Mouse (Mus musculus) myocyte (in vitro differentiated cells): Measurements from ENCODE around the gene Tenm4. TPM values are rescaled to one million over a fixed set of nuclear protein-coding genes. Genes with fewer than 3 reads are reported as not detected.
A peak's percentile ranks its signal among the peaks of the same experiment; 100 is the strongest.

ENCODE experiments used
- H3K27me3 ChIP-seq: one replicate; pipeline ENCODE4 v1.6.1; 2011; ENCODE audit not compliant: control insufficient read depth, insufficient read depth, insufficient read length
- H3K36me3 ChIP-seq: one replicate; pipeline ENCODE4 v1.6.1; 2011; ENCODE audit not compliant: control insufficient read depth, insufficient read depth
- H3K4me2 ChIP-seq: one replicate; pipeline ENCODE4 v1.6.1; 2011; ENCODE audit warnings: low read depth, control low read depth
- H3K4me3 ChIP-seq: one replicate; pipeline ENCODE4 v1.5.1; 2011; ENCODE audit warnings: mild to moderate bottlenecking, control low read depth, moderate library complexity
- H3K79me2 ChIP-seq: one replicate; pipeline ENCODE4 v1.6.1; 2011; ENCODE audit not compliant: control insufficient read depth, insufficient read depth
- H3ac ChIP-seq: one replicate; pipeline ENCODE4 v1.6.1; 2011; ENCODE audit not compliant: control insufficient read depth, insufficient read length
- CEBPB ChIP-seq: IDR thresholded peaks from 2 replicates; pipeline ENCODE4 v1.6.1; 2011; ENCODE audit warnings: mild to moderate bottlenecking, moderate library complexity; ENCODE audit not compliant: poor library complexity, insufficient read depth, severe bottlenecking
- E2F4 ChIP-seq: IDR thresholded peaks from one replicate; pipeline ENCODE4 v1.6.1; 2011; ENCODE audit warnings: mild to moderate bottlenecking, control low read depth, moderate library complexity; ENCODE audit not compliant: insufficient read depth
- MAX ChIP-seq: IDR thresholded peaks from one replicate; pipeline ENCODE4 v1.6.1; 2011; ENCODE audit warnings: low read depth, mild to moderate bottlenecking, control low read depth
- MYOD1 ChIP-seq, 3 experiments: IDR thresholded peaks; one replicate each; pipeline ENCODE4 v1.6.1; 2011; ENCODE audit warnings: control low read depth in 2 of 3, low read depth in 2 of 3, mild to moderate bottlenecking in 2 of 3, moderate library complexity in 1 of 3; ENCODE audit not compliant: insufficient read length in 2 of 3, control insufficient read depth in 1 of 3
- MYOG ChIP-seq, 3 experiments: IDR thresholded peaks; one replicate each; pipeline ENCODE4 v1.6.1; 2011; ENCODE audit warnings: control low read depth in 2 of 3, low read depth in 2 of 3, mild to moderate bottlenecking in 2 of 3; ENCODE audit not compliant: insufficient read length in 2 of 3, control insufficient read depth in 1 of 3, insufficient read depth in 1 of 3
- POLR2A ChIP-seq: IDR thresholded peaks from one replicate; pipeline ENCODE4 v1.6.1; 2011; ENCODE audit warnings: low read depth, mild to moderate bottlenecking, control low read depth, moderate library complexity; ENCODE audit not compliant: insufficient read length
- POLR2AphosphoS2 ChIP-seq: IDR thresholded peaks from one replicate; pipeline ENCODE4 v1.6.1; 2011; ENCODE audit warnings: low read depth, control low read depth; ENCODE audit not compliant: insufficient read length
- REST ChIP-seq: IDR thresholded peaks from one replicate; pipeline ENCODE4 v1.6.1; 2011; ENCODE audit warnings: mild to moderate bottlenecking, control low read depth, moderate library complexity; ENCODE audit not compliant: insufficient read depth, insufficient read length
- SRF ChIP-seq: IDR thresholded peaks from one replicate; pipeline ENCODE4 v1.6.1; 2011; ENCODE audit warnings: low read depth; ENCODE audit not compliant: control insufficient read depth, insufficient read length
- TCF12 ChIP-seq: IDR thresholded peaks from one replicate; pipeline ENCODE4 v1.6.1; 2011; ENCODE audit warnings: mild to moderate bottlenecking, control low read depth; ENCODE audit not compliant: poor library complexity, insufficient read depth, severe bottlenecking
- TCF3 ChIP-seq: IDR thresholded peaks from one replicate; pipeline ENCODE4 v1.6.1; 2011; ENCODE audit warnings: low read depth, control low read depth; ENCODE audit not compliant: insufficient read length
- USF1 ChIP-seq: IDR thresholded peaks from one replicate; pipeline ENCODE4 v1.6.1; 2011; ENCODE audit warnings: low read depth, mild to moderate bottlenecking, control low read depth, moderate library complexity
- polyA plus RNA-seq: library from polyadenylated mRNA; unstranded; fragments of >200 nt; fragmentation: generic; extraction: Trizol; gene quantifications from one replicate; pipeline ENCODE4 v1.2.1, GENCODE M21; 2012; ENCODE audit warnings: missing spikeins

Tenm4 gene
- polyA plus RNA-seq, 1 experiment: 10.9 TPM

- no peak overlapping the region for H3K4me2 ChIP-seq
- no peaks in the 10 kb centered on the region for H3K79me2 ChIP-seq
- H3K36me3 ChIP-seq: no peaks in the 10 kb centered on the region
- H3K27me3 ChIP-seq: no peaks in the 10 kb centered on the region
- no peak overlapping the region for H3ac ChIP-seq
- no peak for TF ChIP-seq SRF
- TF ChIP-seq MYOG (IDR thresholded peaks at IDR 0.05; ENCODE audit: control insufficient read depth in 1 of 3, insufficient read depth in 1 of 3, insufficient read length in 2 of 3, low read depth in 2 of 3): no peak
- TF ChIP-seq REST: no peak
- no peak for TF ChIP-seq USF1
- H3K4me3 ChIP-seq: no peak overlapping the region
These were observed 401.9 kb downstream of the Tenm4 start for GRCm38 (mm10) chr7:96572995-96573394.

GRCm38 (mm10) chr7:96575202-96575650, 404.2 kb downstream of the Tenm4 start:
- peak overlapping the region; percentile 34 for H3K4me2 ChIP-seq

GRCm38 (mm10) chr7:96582752-96583151, 411.7 kb downstream of the Tenm4 start:
- Histone ChIP-seq H3K4me3 (no peak overlapping the region), H3ac (no peak overlapping the region), H3K27me3 (no peaks in the 10 kb centered on the region), H3K79me2 (no peaks in the 10 kb centered on the region), H3K4me2 (no peak overlapping the region), H3K36me3 (no peaks in the 10 kb centered on the region)
- TF ChIP-seq MAX: no peak
- no peak for TF ChIP-seq POLR2A
- no peak for TF ChIP-seq REST
- TF ChIP-seq TCF12: no peak
- TF ChIP-seq MYOG (IDR thresholded peaks at IDR 0.05; ENCODE audit: control insufficient read depth in 1 of 3, insufficient read depth in 1 of 3, insufficient read length in 2 of 3, low read depth in 2 of 3): no peak

More at GRCm38 (mm10) chr7:96575202-96575650, 404.2 kb downstream of the Tenm4 start:
- Histone ChIP-seq H3ac (no peak overlapping the region), H3K27me3 (no peaks in the 10 kb centered on the region), H3K79me2 (no peaks in the 10 kb centered on the region), H3K4me3 (no peak overlapping the region), H3K36me3 (no peaks in the 10 kb centered on the region)
- TF ChIP-seq USF1 (no peak), POLR2A (no peak), MYOD1 (IDR thresholded peaks at IDR 0.05; ENCODE audit: control insufficient read depth in 1 of 3, insufficient read length in 2 of 3, low read depth in 2 of 3) (no peak), MAX (no peak), TCF12 (no peak), REST (no peak), CEBPB (no peak), MYOG (IDR thresholded peaks at IDR 0.05; ENCODE audit: control insufficient read depth in 1 of 3, insufficient read depth in 1 of 3, insufficient read length in 2 of 3, low read depth in 2 of 3) (no peak), E2F4 (no peak), POLR2AphosphoS2 (no peak), TCF3 (no peak), SRF (no peak)

DNA sequence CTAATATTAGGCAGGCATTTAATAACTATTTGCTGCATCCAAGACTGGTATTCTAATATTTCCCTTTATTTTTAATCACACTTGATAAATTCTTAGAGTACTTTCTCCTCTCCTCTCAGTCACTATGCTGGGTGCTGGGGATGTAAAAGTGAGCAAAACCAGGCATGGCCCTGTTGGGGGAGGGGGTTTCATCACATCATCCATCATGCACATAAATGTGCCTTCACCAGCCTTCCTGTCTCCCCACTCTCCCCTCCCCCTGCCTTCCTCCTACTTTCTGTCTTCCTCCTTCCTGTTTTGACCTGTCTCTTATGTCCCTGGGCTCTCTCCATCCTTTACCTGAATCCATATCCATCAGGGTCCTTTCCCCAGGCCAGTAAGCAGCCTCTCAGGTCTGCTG, 416.4 kb downstream of the Tenm4 start:
- Histone ChIP-seq H3K36me3 (no peaks in the 10 kb centered on the region), H3K4me3 (no peak overlapping the region), H3K4me2 (no peak overlapping the region), H3K27me3 (no peaks in the 10 kb centered on the region), H3ac (no peak overlapping the region), H3K79me2 (no peaks in the 10 kb centered on the region)
- TF ChIP-seq MYOD1 (IDR thresholded peaks at IDR 0.05; ENCODE audit: control insufficient read depth in 1 of 3, insufficient read length in 2 of 3, low read depth in 2 of 3) (no peak), E2F4 (no peak), CEBPB (no peak), TCF3 (no peak), MYOG (IDR thresholded peaks at IDR 0.05; ENCODE audit: control insufficient read depth in 1 of 3, insufficient read depth in 1 of 3, insufficient read length in 2 of 3, low read depth in 2 of 3) (no peak), POLR2A (no peak), POLR2AphosphoS2 (no peak), TCF12 (no peak), MAX (no peak), REST (no peak), SRF (no peak), USF1 (no peak)

GRCm38 (mm10) chr7:96588567-96588966, 417.5 kb downstream of the Tenm4 start:
- Histone ChIP-seq H3K36me3 (no peaks in the 10 kb centered on the region), H3ac (no peak overlapping the region), H3K79me2 (no peaks in the 10 kb centered on the region), H3K4me2 (no peak overlapping the region), H3K27me3 (no peaks in the 10 kb centered on the region), H3K4me3 (no peak overlapping the region)
- TF ChIP-seq SRF: no peak
- no peak for TF ChIP-seq MYOD1 (IDR thresholded peaks at IDR 0.05; ENCODE audit: control insufficient read depth in 1 of 3, insufficient read length in 2 of 3, low read depth in 2 of 3)
